Comparison of ENCODE assay signal across 33 mouse cellular contexts in the genomic region with DNA sequence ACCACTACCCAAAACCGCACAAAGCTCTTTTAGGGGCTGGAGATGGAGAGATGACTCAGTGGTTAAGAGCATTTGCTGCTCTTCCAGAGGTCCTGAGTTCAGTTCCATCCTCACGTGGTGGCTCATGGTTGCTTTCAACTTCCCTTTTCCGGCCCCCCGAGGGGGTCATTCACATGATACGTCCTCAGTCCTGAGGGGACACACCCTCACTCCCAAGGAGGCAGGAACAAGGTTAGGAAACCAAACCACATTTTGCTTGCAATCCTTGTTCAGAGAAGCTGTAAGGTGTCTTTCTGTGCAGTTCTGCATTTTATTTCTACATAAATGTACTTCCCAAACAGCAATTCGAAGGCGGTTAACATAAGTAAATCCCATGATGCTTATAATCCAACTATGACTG. TPM values are rescaled to one million over a fixed set of nuclear protein-coding genes. Genes with fewer than 3 reads are reported as not detected.
DNase-seq lines count a peak whose midpoint lies in the region; ATAC-seq and TF ChIP-seq lines count a peak whose summit lies in the region.
"Had no signal": no experiment of that assay in that cellular context is flagged by ENCODE, and none has a peak within 500 bp of the region (broad histone marks: within the 10 kb centered on the region; RNA-seq: fewer than 3 reads in every experiment).

No protein-coding gene starts in this region.

- H3K9ac ChIP-seq in liver, postnatal 0 days (replicated peaks) = no peak overlapping the region
- H3K9ac ChIP-seq in liver, embryonic 11.5 days (ENCODE audit: low read depth, low read length) = no peak overlapping the region
- H3K9ac ChIP-seq: forebrain, embryonic 13.5 days; heart, embryonic 12.5 days; heart, embryonic 15.5 days; hindbrain, embryonic 14.5 days had no signal

- no peaks in the 10 kb centered on the region for H3K9me3 ChIP-seq in liver, postnatal 0 days (ENCODE audit: low read length)
- no peaks in the 10 kb centered on the region for H3K9me3 ChIP-seq in liver, embryonic 11.5 days (ENCODE audit: control insufficient read depth, low read length)
- H3K9me3 ChIP-seq: forebrain, embryonic 10.5 days; forebrain, embryonic 13.5 days; heart, embryonic 12.5 days; heart, embryonic 15.5 days had no signal

- H3K4me2 ChIP-seq in liver, postnatal 0 days (ENCODE audit: low read depth, low read length) = no peak overlapping the region
- H3K4me2 ChIP-seq in liver, embryonic 11.5 days = no peak overlapping the region
- H3K4me2 ChIP-seq: forebrain, embryonic 13.5 days; heart, embryonic 12.5 days; heart, embryonic 15.5 days; hindbrain, embryonic 14.5 days had no signal

- no peaks in the 10 kb centered on the region for H3K27me3 ChIP-seq in liver, postnatal 0 days (ENCODE audit: insufficient read depth, low read length)
- H3K27me3 ChIP-seq in liver, embryonic 11.5 days (replicated peaks; ENCODE audit: control insufficient read depth, insufficient read depth, low read length) = peaks cover 3% of the 10 kb centered on the region; the same call in 1 of the 2 replicates
- H3K27me3 ChIP-seq: forebrain, embryonic 13.5 days; heart, embryonic 12.5 days had no signal

- peak; percentile 27; the same call in 1 of the 2 replicates for ATAC-seq in liver, postnatal 0 days
- ATAC-seq in liver, embryonic 11.5 days (replicated peaks; ENCODE audit: low FRiP score) = no peak
- peak; percentile 91 for ATAC-seq in megakaryocyte progenitor cell, adult 5-6 weeks (replicated peaks; ENCODE audit: poor library complexity)
- ATAC-seq: activated CD4-positive, CD25-positive, alpha-beta regulatory T cell, adult 4 months; forebrain, embryonic 13.5 days; forebrain, embryonic 16.5 days; hindbrain, postnatal 0 days had no signal

- TF ChIP-seq EP300 in liver, postnatal 0 days (IDR thresholded peaks at IDR 0.05; ENCODE audit: low read depth) = no peak

- H3K27ac ChIP-seq in liver, postnatal 0 days (ENCODE audit: low read depth) = no peak overlapping the region
- H3K27ac ChIP-seq in liver, embryonic 11.5 days (ENCODE audit: low read depth, low read length) = no peak overlapping the region
- H3K27ac ChIP-seq: forebrain, embryonic 10.5 days; forebrain, embryonic 13.5 days; gastrocnemius, adult 2 months; heart, embryonic 15.5 days; hindbrain, embryonic 14.5 days; hindbrain, postnatal 0 days had no signal

- no peak for TF ChIP-seq CTCF in liver, postnatal 0 days (IDR thresholded peaks at IDR 0.05; ENCODE audit: low read depth)

- 52% methylated on average over 7 of the region's 7 CpGs for WGBS in liver, postnatal 0 days (ENCODE audit: insufficient replicate concordance)
- 69% methylated on average over 7 of the region's 7 CpGs for WGBS in liver, embryonic 11.5 days

- no peak overlapping the region for H3K4me3 ChIP-seq in liver, postnatal 0 days (ENCODE audit: low read depth, low read length)
- H3K4me3 ChIP-seq in liver, embryonic 11.5 days (ENCODE audit: low read depth, low read length) = no peak overlapping the region
- H3K4me3 ChIP-seq: forebrain, embryonic 10.5 days; forebrain, embryonic 13.5 days; gastrocnemius, adult 2 months; heart, embryonic 12.5 days; heart, embryonic 15.5 days had no signal

- DNase-seq in liver, postnatal 0 days = peak; percentile 27
- DNase-seq in liver, embryonic 11.5 days (ENCODE audit: low spot score) = no peak
- peak; percentile 60 for DNase-seq in lung, postnatal 36 days
- no peak for DNase-seq in lung, postnatal 14 days
- no peak for DNase-seq in adrenal gland, postnatal 14 days
- DNase-seq in adrenal gland, postnatal 36 days = no peak
- DNase-seq in right cerebral cortex, postnatal 25 days = no peak
- DNase-seq: adrenal gland, postnatal 10 days; cerebellum, adult 11-12 months; cerebellum, adult 8-10 months; cerebellum, postnatal 10 days; cerebellum, postnatal 36 days; gastrocnemius, adult 2 months; gastrocnemius, postnatal 14 days; heart, adult 18-20 months; heart, postnatal 10 days; heart, postnatal 36 days had no signal

- H3K4me1 ChIP-seq in liver, postnatal 0 days (ENCODE audit: insufficient read depth) = no peaks in the 10 kb centered on the region
- H3K4me1 ChIP-seq in liver, embryonic 11.5 days (replicated peaks; ENCODE audit: control insufficient read depth, insufficient read depth, low read length) = no peaks in the 10 kb centered on the region
- H3K4me1 ChIP-seq: forebrain, embryonic 10.5 days; forebrain, embryonic 13.5 days; heart, embryonic 12.5 days; heart, embryonic 15.5 days had no signal

- H3K36me3 ChIP-seq in liver, postnatal 0 days (replicated peaks; ENCODE audit: insufficient read depth, low read length) = no peaks in the 10 kb centered on the region
- no peaks in the 10 kb centered on the region for H3K36me3 ChIP-seq in liver, embryonic 11.5 days (ENCODE audit: control insufficient read depth, insufficient read depth, low read length)
- H3K36me3 ChIP-seq: forebrain, embryonic 10.5 days; heart, embryonic 12.5 days; heart, embryonic 15.5 days had no signal

RNA-seq across cellular contexts. Expression of a gene that starts 7.5 kb away (rescaled TPM):
- polyA plus RNA-seq in liver, postnatal 0 days (2015; fragmentation: Nextera tagmentation; extraction: Ambion mirVana) = 6.1 and 7.5 TPM in 2 replicates
- 4.7 and 6.0 TPM in 2 replicates for polyA plus RNA-seq in liver, embryonic 11.5 days (2014; fragmentation: Nextera tagmentation; extraction: Ambion mirVana)
- 12.0 and 15.0 TPM in 2 replicates for total RNA-seq in megakaryocyte progenitor cell, adult 5-6 weeks (2015)
- total RNA-seq in megakaryocyte progenitor cell, adult 5-6 weeks (2017) = 7.1 and 13.5 TPM in 2 replicates
- 19.6 and 26.8 TPM in 2 replicates for total RNA-seq in adrenal gland, postnatal 14 days (2021)
- total RNA-seq in adrenal gland, postnatal 36 days (2021) = 10 to 100 TPM; 17.5 to 19.6 TPM

RNA-seq across cellular contexts. Expression of a gene that starts 14.4 kb away (rescaled TPM):
- 0.15 TPM in 1 of 2 replicates, not detected in the other for polyA plus RNA-seq in liver, postnatal 0 days (2015; fragmentation: Nextera tagmentation; extraction: Ambion mirVana)
- polyA plus RNA-seq in liver, embryonic 11.5 days (2014; fragmentation: Nextera tagmentation; extraction: Ambion mirVana) = 0.22 and 0.36 TPM in 2 replicates
- 0.99 TPM in 1 of 2 replicates, not detected in the other for total RNA-seq in megakaryocyte progenitor cell, adult 5-6 weeks (2015)
- 0.37 TPM in 1 of 2 replicates, not detected in the other for total RNA-seq in megakaryocyte progenitor cell, adult 5-6 weeks (2017)
- 0.22 TPM in 1 of 2 replicates, not detected in the other for total RNA-seq in adrenal gland, postnatal 14 days (2021)
- not detected for total RNA-seq in adrenal gland, postnatal 36 days (2021)
- total RNA-seq: gastrocnemius, adult 2 months; heart, adult 18-20 months; heart, postnatal 10 days; heart, postnatal 36 days had no signal
- polyA plus RNA-seq: embryonic facial prominence, embryonic 11.5 days; forebrain, embryonic 10.5 days; forebrain, embryonic 13.5 days; heart, embryonic 12.5 days; heart, embryonic 15.5 days; hindbrain, embryonic 11.5 days had no signal

RNA-seq across cellular contexts. Expression of a gene that starts 39.8 kb away (rescaled TPM):
- polyA plus RNA-seq in liver, postnatal 0 days (2015; fragmentation: Nextera tagmentation; extraction: Ambion mirVana) = 13.1 and 13.4 TPM in 2 replicates
- polyA plus RNA-seq in liver, embryonic 11.5 days (2014; fragmentation: Nextera tagmentation; extraction: Ambion mirVana) = 48.7 and 52.9 TPM in 2 replicates
- total RNA-seq in megakaryocyte progenitor cell, adult 5-6 weeks (2015) = 39.5 and 46.5 TPM in 2 replicates
- total RNA-seq in megakaryocyte progenitor cell, adult 5-6 weeks (2017) = 69.5 and 86.2 TPM in 2 replicates
- 30.5 and 42.2 TPM in 2 replicates for total RNA-seq in adrenal gland, postnatal 14 days (2021)
- total RNA-seq in adrenal gland, postnatal 36 days (2021) = 10 to 100 TPM; 30.6 to 33.8 TPM

RNA-seq across cellular contexts. Expression of a gene that starts 55.3 kb away (rescaled TPM):
- polyA plus RNA-seq in liver, postnatal 0 days (2015; fragmentation: Nextera tagmentation; extraction: Ambion mirVana) = not detected in 2 replicates
- polyA plus RNA-seq in liver, embryonic 11.5 days (2014; fragmentation: Nextera tagmentation; extraction: Ambion mirVana) = not detected in 2 replicates
- total RNA-seq in megakaryocyte progenitor cell, adult 5-6 weeks (2015) = not detected in 2 replicates
- not detected in 2 replicates for total RNA-seq in megakaryocyte progenitor cell, adult 5-6 weeks (2017)
- 1.1 TPM in 1 of 2 replicates, not detected in the other for total RNA-seq in adrenal gland, postnatal 14 days (2021)
- not detected for total RNA-seq in adrenal gland, postnatal 36 days (2021)
- total RNA-seq: ES-E14; gastrocnemius, adult 2 months; gastrocnemius, postnatal 14 days; gastrocnemius, postnatal 4 days; heart, adult 18-20 months; heart, postnatal 10 days; heart, postnatal 36 days; hindbrain, postnatal 0 days had no signal
- polyA plus RNA-seq: activated CD4-positive, CD25-positive, alpha-beta regulatory T cell, adult 4 months; brain, embryonic 14.5 days; embryonic facial prominence, embryonic 11.5 days; embryonic facial prominence, embryonic 14.5 days; forebrain, embryonic 10.5 days; forebrain, embryonic 13.5 days; forebrain, embryonic 16.5 days; frontal cortex, adult 2 months; heart, embryonic 12.5 days; heart, embryonic 15.5 days; hindbrain, embryonic 11.5 days; hindbrain, embryonic 14.5 days; hindbrain, postnatal 0 days had no signal

RNA-seq across cellular contexts. Expression of a gene that starts 57.4 kb away (rescaled TPM):
- 0.20 and 0.35 TPM in 2 replicates for polyA plus RNA-seq in liver, postnatal 0 days (2015; fragmentation: Nextera tagmentation; extraction: Ambion mirVana)
- not detected in 2 replicates for polyA plus RNA-seq in liver, embryonic 11.5 days (2014; fragmentation: Nextera tagmentation; extraction: Ambion mirVana)
- total RNA-seq in megakaryocyte progenitor cell, adult 5-6 weeks (2015) = 0.37 and 1.2 TPM in 2 replicates
- total RNA-seq in megakaryocyte progenitor cell, adult 5-6 weeks (2017) = 0.27 and 0.33 TPM in 2 replicates
- 1.0 and 2.1 TPM in 2 replicates for total RNA-seq in adrenal gland, postnatal 14 days (2021)
- total RNA-seq in adrenal gland, postnatal 36 days (2021) = 1 to 10 TPM; 1.1 to 2.5 TPM
- total RNA-seq: ES-E14; hindbrain, postnatal 0 days had no signal
- polyA plus RNA-seq: embryonic facial prominence, embryonic 11.5 days; forebrain, embryonic 10.5 days; forebrain, embryonic 13.5 days; forebrain, embryonic 16.5 days; heart, embryonic 12.5 days; heart, embryonic 15.5 days; hindbrain, embryonic 11.5 days; hindbrain, embryonic 14.5 days; hindbrain, postnatal 0 days had no signal

Comparison
In these comparisons a context has a peak if more than half of its experiments do, and no peak if none do; other contexts are left out.
1. DNase-seq: peak in liver, postnatal 0 days (single experiment) and lung, postnatal 36 days (single experiment); none in liver, embryonic 11.5 days (single experiment), lung, postnatal 14 days (single experiment), adrenal gland, postnatal 14 days (single experiment), adrenal gland, postnatal 36 days (0 of 2) and right cerebral cortex, postnatal 25 days (single experiment).